Mouse (Mus musculus) forebrain, embryonic 12.5 days (tissue): ENCODE results near the gene Mycbp2. TPM values are rescaled to one million over a fixed set of nuclear protein-coding genes. Genes with fewer than 3 reads are reported as not detected.

Source experiments
- ATAC-seq: fragments of 200-750 bp; cut with Nextera tagmentation; 2 replicates; pipeline ENCODE4 v1.8.0; 2017; ENCODE audit warnings: moderate TSS enrichment; ENCODE audit not compliant: low FRiP score
- H3K27ac ChIP-seq: fragments of 300-500 bp; sonication (generic); 2 replicates; pipeline ENCODE4 v1.5.1; 2016; ENCODE audit warnings: mild to moderate bottlenecking
- H3K27me3 ChIP-seq: fragments of 300-500 bp; sonication (generic); 2 replicates; pipeline ENCODE4 v1.6.1; 2016; ENCODE audit warnings: mild to moderate bottlenecking
- H3K36me3 ChIP-seq: fragments of 300-500 bp; sonication (generic); replicated peaks from 2 replicates; pipeline ENCODE4 v1.6.1; 2016; ENCODE audit warnings: mild to moderate bottlenecking
- H3K4me1 ChIP-seq: fragments of 300-500 bp; sonication (generic); 2 replicates; pipeline ENCODE4 v1.6.1; 2016
- H3K4me2 ChIP-seq: fragments of 300-500 bp; sonication (generic); 2 replicates; pipeline ENCODE4 v1.6.1; 2016; ENCODE audit warnings: mild to moderate bottlenecking, moderate library complexity
- H3K4me3 ChIP-seq: fragments of 300-500 bp; sonication (generic); replicated peaks from 2 replicates; pipeline ENCODE4 v1.5.1; 2016; ENCODE audit warnings: mild to moderate bottlenecking
- H3K9ac ChIP-seq: fragments of 300-500 bp; sonication (generic); 2 replicates; pipeline ENCODE4 v1.6.1; 2016; ENCODE audit warnings: mild to moderate bottlenecking
- H3K9me3 ChIP-seq: fragments of 300-500 bp; sonication (generic); 2 replicates; pipeline ENCODE4 v1.6.1; 2016
- WGBS: fragments of 180-500 bp; shearing (Covaris S2); methylation state at CpG from one replicate; pipeline ENCODE4 v1.1.7; 2016; 5-methylcytosine and 5-hydroxymethylcytosine counted together
- polyA plus RNA-seq: library from polyadenylated mRNA; unstranded; fragments of >200 nt; fragmentation: Nextera tagmentation; extraction: Ambion mirVana; gene quantifications from 2 replicates; pipeline ENCODE4 v1.2.1, GENCODE M21; 2016

The Mycbp2 gene
- polyA plus RNA-seq, 1 experiment from 2014 or later = 36.2 TPM

GRCm38 (mm10) chr14:103345858-103346728 is 521 bp downstream of the Mycbp2 start:
- peak overlapping the region; percentile 85 for H3K9ac ChIP-seq
- no peaks in the 10 kb centered on the region for H3K9me3 ChIP-seq
- peak overlapping the region; percentile 72 for H3K4me2 ChIP-seq
- ATAC-seq = peak; percentile 68
- under 1% methylated on average over 54 of the region's 83 CpGs for WGBS
- H3K36me3 ChIP-seq = no peaks in the 10 kb centered on the region
- H3K4me1 ChIP-seq = peaks cover 24% of the 10 kb centered on the region
- peak overlapping the region; percentile 60 for H3K4me3 ChIP-seq
- peak overlapping the region; percentile 97 for H3K27ac ChIP-seq
- 0 out of 2 replicates have a peak, but pooled peaks cover 5% of the 10 kb centered on the region for H3K27me3 ChIP-seq

GRCm38 (mm10) chr14:103345486-103345857 is 1.1 kb downstream of the Mycbp2 start:
- WGBS = 5% methylated on average over 6 of the region's 6 CpGs
- H3K9ac ChIP-seq = peak overlapping the region; percentile 85
- no peaks in the 10 kb centered on the region for H3K9me3 ChIP-seq
- 0 out of 2 replicates have a peak, but pooled peaks cover 5% of the 10 kb centered on the region for H3K27me3 ChIP-seq
- no peaks in the 10 kb centered on the region for H3K36me3 ChIP-seq
- H3K4me3 ChIP-seq = peak overlapping the region; percentile 60
- peak overlapping the region; percentile 97 for H3K27ac ChIP-seq
- peaks cover 24% of the 10 kb centered on the region for H3K4me1 ChIP-seq
- ATAC-seq = no peak
- H3K4me2 ChIP-seq = peak overlapping the region; percentile 72

- WGBS = 47% methylated on average over 2 of the region's 2 CpGs
- Histone ChIP-seq H3K27me3 (0 out of 2 replicates have a peak, but pooled peaks cover 5% of the 10 kb centered on the region), H3K9ac (no peak overlapping the region), H3K9me3 (no peaks in the 10 kb centered on the region), H3K4me3 (peak overlapping the region; percentile 60), H3K4me2 (peak overlapping the region; percentile 72), H3K27ac (no peak overlapping the region), H3K4me1 (peaks cover 22% of the 10 kb centered on the region), H3K36me3 (no peaks in the 10 kb centered on the region)
- no peak for ATAC-seq
These were observed 1.6 kb downstream of the Mycbp2 start for GRCm38 (mm10) chr14:103345011-103345410.

- Histone ChIP-seq H3K36me3 (no peaks in the 10 kb centered on the region), H3K4me1 (peaks cover 19% of the 10 kb centered on the region), H3K4me3 (no peak overlapping the region), H3K27me3 (0 out of 2 replicates have a peak, but pooled peaks cover 5% of the 10 kb centered on the region), H3K4me2 (no peak overlapping the region), H3K27ac (no peak overlapping the region), H3K9ac (no peak overlapping the region), H3K9me3 (no peaks in the 10 kb centered on the region)
- 66% methylated on average over 5 of the region's 5 CpGs for WGBS
- no peak for ATAC-seq
These were observed 2.8 kb downstream of the Mycbp2 start for GRCm38 (mm10) chr14:103343791-103344190.

GRCm38 (mm10) chr14:103341385-103342294 is 5.0 kb downstream of the Mycbp2 start:
- H3K36me3 ChIP-seq = no peaks in the 10 kb centered on the region
- no peak for ATAC-seq
- 79% methylated on average over 1 of the region's 1 CpGs for WGBS
- no peak overlapping the region for H3K4me2 ChIP-seq
- no peaks in the 10 kb centered on the region for H3K9me3 ChIP-seq
- H3K4me1 ChIP-seq = peaks cover 17% of the 10 kb centered on the region
- no peak overlapping the region for H3K9ac ChIP-seq
- no peaks in the 10 kb centered on the region for H3K27me3 ChIP-seq
- no peak overlapping the region for H3K4me3 ChIP-seq
- H3K27ac ChIP-seq = no peak overlapping the region

- WGBS = 99% methylated on average over 4 of the region's 4 CpGs
- no peak overlapping the region for H3K9ac ChIP-seq
- no peak overlapping the region for H3K27ac ChIP-seq
- no peak overlapping the region for H3K4me3 ChIP-seq
- no peaks in the 10 kb centered on the region for H3K27me3 ChIP-seq
- no peak overlapping the region for H3K4me2 ChIP-seq
- H3K9me3 ChIP-seq = no peaks in the 10 kb centered on the region
- ATAC-seq = no peak
- H3K4me1 ChIP-seq = no peaks in the 10 kb centered on the region
- peaks cover 19% of the 10 kb centered on the region for H3K36me3 ChIP-seq
These were observed 33.7 kb downstream of the Mycbp2 start for GRCm38 (mm10) chr14:103312926-103313325.

GRCm38 (mm10) chr14:103296227-103296626 is 50.4 kb downstream of the Mycbp2 start:
- H3K27me3 ChIP-seq = no peaks in the 10 kb centered on the region
- H3K9me3 ChIP-seq = no peaks in the 10 kb centered on the region
- no peak overlapping the region for H3K27ac ChIP-seq
- H3K9ac ChIP-seq = no peak overlapping the region
- H3K4me1 ChIP-seq = no peaks in the 10 kb centered on the region
- peaks cover 24% of the 10 kb centered on the region for H3K36me3 ChIP-seq
- 95% methylated on average over 2 of the region's 2 CpGs for WGBS
- H3K4me2 ChIP-seq = no peak overlapping the region
- no peak for ATAC-seq
- no peak overlapping the region for H3K4me3 ChIP-seq

GRCm38 (mm10) chr14:103286650-103287049 is 60.0 kb downstream of the Mycbp2 start:
- Histone ChIP-seq H3K27me3 (no peaks in the 10 kb centered on the region), H3K4me2 (no peak overlapping the region), H3K27ac (no peak overlapping the region), H3K4me3 (no peak overlapping the region), H3K9ac (no peak overlapping the region), H3K4me1 (no peaks in the 10 kb centered on the region), H3K9me3 (no peaks in the 10 kb centered on the region), H3K36me3 (peaks cover 18% of the 10 kb centered on the region)
- 89% methylated on average over 2 of the region's 2 CpGs for WGBS
- no peak for ATAC-seq

GRCm38 (mm10) chr14:103276667-103277066 is 69.9 kb downstream of the Mycbp2 start:
- 91% methylated on average over 4 of the region's 4 CpGs for WGBS

GRCm38 (mm10) chr14:103260437-103260836 is 86.2 kb downstream of the Mycbp2 start:
- H3K4me2 ChIP-seq = no peak overlapping the region
- 97% methylated on average over 2 of the region's 2 CpGs for WGBS
- no peaks in the 10 kb centered on the region for H3K4me1 ChIP-seq
- H3K36me3 ChIP-seq = peaks cover 31% of the 10 kb centered on the region
- H3K4me3 ChIP-seq = no peak overlapping the region
- H3K9me3 ChIP-seq = no peaks in the 10 kb centered on the region
- no peak overlapping the region for H3K27ac ChIP-seq
- no peaks in the 10 kb centered on the region for H3K27me3 ChIP-seq
- no peak for ATAC-seq
- no peak overlapping the region for H3K9ac ChIP-seq

More at GRCm38 (mm10) chr14:103276667-103277066, 69.9 kb downstream of the Mycbp2 start:
- no peaks in the 10 kb centered on the region for H3K27me3 ChIP-seq
- no peak overlapping the region for H3K4me3 ChIP-seq
- ATAC-seq = no peak
- H3K4me1 ChIP-seq = no peaks in the 10 kb centered on the region
- H3K9me3 ChIP-seq = no peaks in the 10 kb centered on the region
- no peak overlapping the region for H3K27ac ChIP-seq
- H3K4me2 ChIP-seq = no peak overlapping the region
- H3K9ac ChIP-seq = no peak overlapping the region
- H3K36me3 ChIP-seq = peaks cover 7% of the 10 kb centered on the region

- 95% methylated on average over 2 of the region's 2 CpGs for WGBS
- Histone ChIP-seq H3K4me1 (no peaks in the 10 kb centered on the region), H3K4me3 (no peak overlapping the region)
These were observed 87.9 kb downstream of the Mycbp2 start for GRCm38 (mm10) chr14:103258745-103259144.

GRCm38 (mm10) chr14:103256866-103257265 is 89.7 kb downstream of the Mycbp2 start:
- Histone ChIP-seq H3K36me3 (peaks cover 31% of the 10 kb centered on the region), H3K9ac (no peak overlapping the region), H3K4me3 (no peak overlapping the region), H3K27me3 (no peaks in the 10 kb centered on the region), H3K27ac (no peak overlapping the region), H3K4me1 (no peaks in the 10 kb centered on the region), H3K4me2 (no peak overlapping the region), H3K9me3 (no peaks in the 10 kb centered on the region)
- 87% methylated on average over 7 of the region's 7 CpGs for WGBS
- no peak for ATAC-seq

More at GRCm38 (mm10) chr14:103258745-103259144, 87.9 kb downstream of the Mycbp2 start:
- Histone ChIP-seq H3K4me2 (no peak overlapping the region), H3K9me3 (no peaks in the 10 kb centered on the region), H3K27me3 (no peaks in the 10 kb centered on the region), H3K36me3 (peaks cover 31% of the 10 kb centered on the region), H3K27ac (no peak overlapping the region), H3K9ac (no peak overlapping the region)
- no peak for ATAC-seq
